Mouse (Mus musculus) cortical plate, adult 2 months (tissue): ENCODE measurements around the gene Ddx27.

Source experiments
- CTCF ChIP-seq: fragments of 200-500 bp; IDR thresholded peaks from 2 replicates; pipeline ENCODE4 v1.5.1; 2011; ENCODE audit warnings: mild to moderate bottlenecking, control low read depth, low read length; ENCODE audit not compliant: insufficient read depth; ENCODE audit errors: extremely low read depth
- POLR2A ChIP-seq: fragments of 200-500 bp; IDR thresholded peaks from 2 replicates; pipeline ENCODE4 v1.6.1; 2011; ENCODE audit warnings: mild to moderate bottlenecking, low read length, control low read depth; ENCODE audit not compliant: insufficient read depth; ENCODE audit errors: extremely low read depth

- TF ChIP-seq POLR2A (no peak), CTCF (peak; percentile 80)
Observed at GRCm38 (mm10) chr2:167004099-167004854, 10.7 kb upstream of the Ddx27 start.
